Mouse (Mus musculus) spleen, postnatal 14 days (tissue): ENCODE measurements around the gene Grm8.

Experiments used
- DNase-seq, 2 experiments: peaks; one replicate each; pipeline ENCODE4 v3.0.0; 2021 to 2022; ENCODE audit warnings: low spot score in 2 of 2

The Grm8 gene

GRCm38 (mm10) chr6:27239968-27240367 lies 895.0 kb downstream of the Grm8 start:
- no peak for DNase-seq
